Mouse (Mus musculus) embryonic fibroblast, embryonic 13.5 days (primary cell): Measurements from ENCODE around the gene Birc3. TPM values are rescaled to one million over a fixed set of nuclear protein-coding genes. Genes with fewer than 3 reads are reported as not detected.
"Not testable (repeated sequence)": the region's sequence is repeated elsewhere in the genome, so short reads cannot be mapped to it uniquely, and the experiment has no call there.

Experiments used
- H3K27ac ChIP-seq: 2 replicates; pipeline ENCODE4 v1.5.1; 2012; ENCODE audit warnings: low read length, control low read depth, inconsistent platforms; ENCODE audit not compliant: insufficient read depth
- H3K4me1 ChIP-seq: 2 replicates; pipeline ENCODE4 v1.6.1; 2011; ENCODE audit warnings: low read length; ENCODE audit not compliant: control insufficient read depth, insufficient read depth
- H3K4me3 ChIP-seq: 2 replicates; pipeline ENCODE4 v1.5.1; 2011; ENCODE audit warnings: mild to moderate bottlenecking, control low read depth, low read length; ENCODE audit not compliant: insufficient read depth
- CTCF ChIP-seq: IDR thresholded peaks from 2 replicates; pipeline ENCODE4 v1.5.1; 2011; ENCODE audit warnings: mild to moderate bottlenecking, control low read depth, low read length, moderate library complexity, borderline replicate concordance; ENCODE audit not compliant: insufficient read depth
- POLR2A ChIP-seq: IDR thresholded peaks from 2 replicates; pipeline ENCODE4 v1.6.1; 2011; ENCODE audit warnings: low read depth, mild to moderate bottlenecking, control low read depth, low read length, moderate library complexity
- polyA plus RNA-seq: library from polyadenylated mRNA; stranded (reverse); fragments of >200 nt; gene quantifications from 2 replicates; pipeline ENCODE4 v1.2.4, GENCODE M21; 2011; ENCODE audit warnings: low read depth; ENCODE audit not compliant: missing spikeins, insufficient read length

The Birc3 gene
- polyA plus RNA-seq = 29.3 and 33.7 TPM in 2 replicates

DNA sequence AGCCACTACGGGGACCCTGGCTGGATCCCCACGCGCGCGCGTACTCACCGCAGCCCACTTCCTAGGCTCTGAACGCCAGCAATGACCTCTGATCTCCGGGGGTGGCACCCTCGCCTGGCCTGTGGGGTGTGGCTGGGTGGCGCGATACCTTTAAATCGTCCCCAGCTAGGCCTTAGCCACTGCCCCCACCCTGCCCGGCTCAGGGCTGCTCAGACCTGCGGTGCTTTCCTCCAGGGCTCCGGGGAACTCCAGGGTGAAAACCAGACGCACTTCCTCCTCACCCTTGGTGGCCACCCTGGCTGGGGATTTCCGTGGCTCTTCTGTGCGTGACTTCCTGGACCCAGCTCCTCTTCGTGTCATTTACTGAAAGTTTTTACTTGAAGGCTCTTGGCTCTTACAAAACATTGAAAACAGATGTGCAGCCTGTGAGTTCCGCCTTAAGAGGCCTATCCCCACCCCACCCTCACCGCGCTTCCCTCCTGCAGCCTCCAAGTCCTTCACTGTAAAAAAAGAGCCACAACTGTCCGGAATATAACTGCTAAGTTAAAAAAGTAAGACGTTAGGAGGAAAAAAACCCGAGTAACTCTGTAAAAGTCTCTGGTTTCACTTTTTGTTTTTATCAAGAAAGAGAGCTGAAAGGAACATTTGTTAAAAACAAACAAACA lies at the start of gene Birc3:
Gene Birc3 (minus strand): TSS at position 412 of the 665 bp plus-strand sequence.
- TF ChIP-seq CTCF (no peak), POLR2A (peak; percentile 66)

DNA sequence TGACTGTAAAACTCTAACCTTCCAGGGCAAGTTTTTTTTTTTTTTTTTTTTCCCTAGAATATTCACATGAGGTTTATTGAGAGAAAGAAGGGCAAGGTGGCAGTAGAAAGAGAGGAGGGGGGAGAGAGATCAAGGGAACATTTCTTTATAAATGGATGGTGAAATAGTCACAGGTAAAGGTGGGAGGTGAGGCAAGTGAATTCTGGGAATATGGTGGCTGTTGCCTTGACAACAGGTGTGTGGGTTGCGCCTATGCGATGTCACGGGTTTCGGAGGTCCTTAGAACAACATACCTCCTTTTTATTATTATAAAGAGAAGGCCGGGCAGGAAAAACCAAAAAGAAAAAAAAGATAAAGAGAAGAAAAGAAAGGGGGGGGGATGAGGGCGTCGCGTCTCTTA lies 41.9 kb upstream of the Birc3 start:
- Histone ChIP-seq H3K27ac (peak overlapping the region; percentile 57), H3K4me3 (no peak overlapping the region), H3K4me1 (0 out of 2 replicates have a peak, but pooled peaks cover 2% of the 10 kb centered on the region)
- TF ChIP-seq CTCF (no peak), POLR2A (no peak)

More for the DNA sequence above, at the start of gene Birc3:
- peak within 1 kb of the TSS; percentile 46 for H3K4me3 ChIP-seq
- peak within 1 kb of the TSS; percentile 12 for H3K27ac ChIP-seq
- no peaks in the 10 kb centered on the region; the same call in 1 of the 2 replicates for H3K4me1 ChIP-seq

DNA sequence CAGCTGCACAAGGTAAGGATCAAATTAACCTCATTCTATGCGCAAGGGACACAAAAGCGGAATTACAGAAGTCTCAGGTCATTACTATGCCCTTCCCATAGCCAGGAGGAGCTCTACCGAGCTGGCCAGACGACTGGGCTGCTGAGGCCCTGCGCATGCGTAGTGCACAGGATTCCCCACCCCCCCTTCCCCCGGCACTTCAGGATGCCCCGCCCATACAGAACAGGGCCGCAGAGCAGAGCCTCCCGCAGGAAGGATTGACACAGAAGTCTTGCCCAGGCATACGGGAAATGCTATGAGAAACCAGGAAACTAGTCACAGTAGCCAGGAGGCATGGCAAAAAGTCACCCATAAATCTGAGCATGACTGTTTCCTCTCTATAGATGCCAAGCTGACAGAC lies 41.5 kb upstream of the Birc3 start:
- no peak overlapping the region for H3K4me3 ChIP-seq
- TF ChIP-seq POLR2A (peak; percentile 40; the same call in 1 of the 2 replicates), CTCF (no peak)
- H3K4me1 ChIP-seq = 0 out of 2 replicates have a peak, but pooled peaks cover 2% of the 10 kb centered on the region
- H3K27ac ChIP-seq = peak overlapping the region; percentile 57

DNA sequence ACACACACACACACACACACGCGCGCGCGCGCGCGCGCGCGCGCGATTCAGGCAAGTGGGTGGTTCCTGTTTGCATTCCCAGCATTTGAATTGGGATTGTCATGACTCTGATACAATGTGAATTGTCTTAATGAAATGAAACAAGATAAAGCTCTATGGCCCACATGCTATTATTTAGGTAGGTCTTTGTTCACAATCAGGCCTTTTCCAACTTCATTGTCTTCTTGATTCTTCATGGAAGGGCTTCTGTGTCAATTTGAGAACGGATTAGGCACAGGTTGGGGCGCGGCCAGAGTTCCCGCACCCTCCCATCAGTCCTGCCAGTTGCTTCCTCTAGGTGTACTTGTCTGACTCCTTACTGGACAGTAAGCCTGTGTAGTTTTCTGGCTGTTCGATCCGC lies 41.0 kb upstream of the Birc3 start:
- H3K27ac ChIP-seq = peak overlapping the region; percentile 39; the same call in 1 of the 2 replicates
- no peak for TF ChIP-seq POLR2A
- TF ChIP-seq CTCF = no peak
- H3K4me3 ChIP-seq = no peak overlapping the region
- H3K4me1 ChIP-seq = 0 out of 2 replicates have a peak, but pooled peaks cover 2% of the 10 kb centered on the region

DNA sequence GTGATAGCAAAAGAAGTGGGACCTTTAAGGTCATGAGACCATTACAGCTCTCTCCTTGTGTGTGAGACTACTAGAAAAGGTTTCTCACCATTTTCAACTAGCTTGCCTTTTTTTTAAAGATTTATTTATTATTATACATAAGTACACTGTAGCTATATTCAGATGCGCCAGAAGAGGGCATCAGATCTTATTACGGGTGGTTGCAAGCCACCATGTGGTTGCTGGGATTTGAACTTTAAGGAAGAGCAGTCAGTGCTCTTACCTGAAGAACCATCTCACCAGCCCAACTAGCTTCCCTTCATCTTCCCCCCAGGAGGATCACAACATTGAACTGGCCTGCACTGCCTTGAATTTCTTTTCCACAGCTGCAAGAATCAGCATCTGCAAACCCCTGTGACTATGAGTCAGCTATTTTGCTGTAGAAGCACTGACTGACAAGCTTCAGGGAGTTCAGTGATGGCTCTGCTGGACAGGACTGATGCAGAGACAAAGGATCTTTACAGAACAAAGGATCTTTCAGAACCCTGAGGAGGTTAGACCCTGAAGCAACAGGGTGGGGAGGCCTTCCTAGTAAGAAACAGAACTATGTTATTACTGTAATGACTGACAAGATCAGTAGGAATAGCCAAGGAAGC lies 34.5 kb upstream of the Birc3 start:
- no peak overlapping the region for H3K4me3 ChIP-seq
- TF ChIP-seq POLR2A (no peak), CTCF (no peak)

DNA sequence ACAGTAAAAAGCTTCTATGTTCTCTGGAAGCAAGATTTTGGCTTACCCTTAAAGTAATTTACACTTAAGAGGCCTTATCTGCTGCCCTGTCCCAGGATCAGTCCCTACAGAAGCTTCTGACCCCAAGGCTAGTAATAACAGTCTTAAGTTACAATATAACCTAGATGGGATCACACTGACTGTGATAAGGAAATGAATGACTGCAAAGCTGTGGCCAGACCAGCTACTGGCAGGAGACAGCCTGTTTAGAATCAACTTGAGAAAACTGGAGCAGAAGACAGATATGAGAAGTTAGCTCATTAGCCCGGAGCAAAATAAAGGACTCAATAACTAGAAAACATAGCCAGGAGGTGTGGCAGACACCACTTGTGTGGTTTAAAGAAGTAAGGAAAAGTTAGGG lies 33.6 kb upstream of the Birc3 start:
- H3K27ac ChIP-seq = no peak overlapping the region
- TF ChIP-seq POLR2A (no peak), CTCF (no peak)
- H3K4me1 ChIP-seq = no peaks in the 10 kb centered on the region
- H3K4me3 ChIP-seq = no peak overlapping the region

More for the DNA sequence above, 34.5 kb upstream of the Birc3 start:
- no peak overlapping the region for H3K27ac ChIP-seq
- H3K4me1 ChIP-seq = no peaks in the 10 kb centered on the region

DNA sequence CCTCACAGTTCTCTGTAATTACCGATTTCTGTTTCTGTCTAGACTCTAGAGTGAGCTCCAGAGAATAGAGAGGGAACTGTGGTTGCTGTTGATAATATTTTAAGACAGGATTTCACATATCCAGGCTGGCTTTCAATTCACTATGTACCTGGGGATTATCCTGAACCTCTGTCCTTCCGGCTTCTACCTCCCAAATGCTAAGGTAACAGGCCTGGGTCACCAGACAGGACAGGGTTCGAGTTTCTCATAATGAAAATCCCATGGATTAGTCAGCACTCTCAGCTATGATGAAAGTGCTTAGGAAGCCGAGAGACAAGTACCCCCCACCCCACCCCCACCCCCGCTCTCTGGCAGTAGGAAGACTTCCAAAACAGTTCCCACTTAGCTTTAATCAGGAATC lies 30.8 kb upstream of the Birc3 start:
- Histone ChIP-seq H3K27ac (no peak overlapping the region), H3K4me1 (no peaks in the 10 kb centered on the region), H3K4me3 (no peak overlapping the region)
- TF ChIP-seq POLR2A (no peak), CTCF (no peak)

DNA sequence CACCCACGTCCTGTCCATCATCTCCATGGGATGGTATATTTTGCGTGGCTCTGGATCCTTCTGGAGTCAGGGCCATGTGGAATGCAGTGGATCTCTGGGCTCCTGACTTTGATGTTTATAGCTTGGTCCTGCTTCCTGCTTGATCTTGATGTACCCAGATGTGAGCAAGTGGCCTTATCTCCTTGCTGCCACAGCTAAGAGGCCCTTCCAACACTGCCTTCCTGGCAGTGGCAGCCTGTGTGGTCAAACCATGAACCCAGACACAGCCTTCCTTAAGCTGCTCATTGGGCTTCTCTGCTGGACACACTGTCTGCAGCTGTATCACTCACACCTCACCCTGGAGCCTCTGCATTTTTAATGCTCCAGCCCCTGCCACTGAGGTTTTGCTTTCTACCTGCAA lies 30.3 kb upstream of the Birc3 start:
- no peak overlapping the region for H3K27ac ChIP-seq

DNA sequence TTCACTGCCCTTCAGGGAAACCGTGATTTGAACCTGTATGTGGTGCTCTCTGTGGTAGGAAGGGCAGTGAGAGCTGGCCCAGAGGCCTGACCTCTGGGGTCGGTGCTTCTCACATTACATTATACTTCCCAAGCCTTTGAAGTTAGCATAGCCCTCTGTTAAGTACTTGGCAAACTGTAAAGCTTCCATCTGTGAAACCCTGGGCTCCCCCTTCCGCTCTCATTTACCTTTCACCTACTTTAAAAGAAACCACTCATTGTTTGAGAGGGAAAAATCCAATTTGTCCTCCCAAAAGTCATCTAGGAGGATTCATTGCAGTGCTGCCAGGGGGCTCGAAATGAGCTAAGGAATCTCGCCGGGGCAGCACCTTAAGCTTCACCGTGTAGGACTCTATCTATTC lies 29.3 kb upstream of the Birc3 start:
- no peak for TF ChIP-seq POLR2A
- TF ChIP-seq CTCF = no peak
- Histone ChIP-seq H3K27ac (no peak overlapping the region), H3K4me1 (no peaks in the 10 kb centered on the region), H3K4me3 (no peak overlapping the region)

More for the DNA sequence above, 30.3 kb upstream of the Birc3 start:
- Histone ChIP-seq H3K4me1 (no peaks in the 10 kb centered on the region), H3K4me3 (no peak overlapping the region)
- TF ChIP-seq CTCF (no peak), POLR2A (no peak)

DNA sequence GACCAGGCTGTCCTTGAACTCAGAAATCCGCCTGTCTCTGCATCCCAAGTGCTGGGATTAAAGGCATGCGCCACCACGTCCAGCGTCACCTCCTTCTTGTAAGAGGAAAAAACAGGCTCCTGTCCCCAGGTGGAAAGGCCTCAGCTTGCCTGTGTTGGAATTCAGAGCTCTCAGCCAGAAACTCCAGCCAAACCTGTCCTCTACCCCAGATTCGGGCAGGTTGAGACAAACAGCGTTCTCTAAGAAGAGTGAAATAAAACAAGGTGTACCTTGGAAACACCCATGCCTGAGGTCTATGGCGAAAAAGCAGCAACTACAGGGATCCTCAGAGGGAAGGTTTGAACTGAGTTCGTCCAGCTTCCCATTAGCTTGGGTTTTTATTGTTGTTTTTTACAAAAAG lies 28.0 kb upstream of the Birc3 start:
- H3K4me3 ChIP-seq = no peak overlapping the region
- no peak for TF ChIP-seq POLR2A
- no peak overlapping the region for H3K27ac ChIP-seq
- H3K4me1 ChIP-seq = no peaks in the 10 kb centered on the region

DNA sequence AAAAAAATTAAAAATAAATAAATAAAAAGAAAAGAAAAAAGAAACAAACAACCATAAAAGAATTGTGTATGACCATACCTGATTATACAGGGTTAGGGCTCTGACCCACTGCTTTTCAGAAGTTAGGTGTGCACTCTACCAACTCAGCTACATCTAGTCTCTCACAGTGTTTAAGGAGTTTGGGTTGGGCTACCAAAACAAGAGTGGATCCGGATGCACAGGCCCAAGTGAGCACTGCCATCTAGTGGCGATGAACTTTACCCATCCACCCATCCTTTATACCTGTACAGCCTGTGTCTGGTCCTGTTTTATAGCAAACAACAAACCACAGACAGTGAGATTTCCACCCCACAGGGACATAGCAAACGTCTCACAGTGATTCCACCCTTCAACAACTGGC lies 24.5 kb upstream of the Birc3 start:
- Histone ChIP-seq H3K27ac (no peak overlapping the region), H3K4me3 (no peak overlapping the region), H3K4me1 (no peaks in the 10 kb centered on the region)
- TF ChIP-seq CTCF (peak; percentile 84), POLR2A (no peak)

DNA sequence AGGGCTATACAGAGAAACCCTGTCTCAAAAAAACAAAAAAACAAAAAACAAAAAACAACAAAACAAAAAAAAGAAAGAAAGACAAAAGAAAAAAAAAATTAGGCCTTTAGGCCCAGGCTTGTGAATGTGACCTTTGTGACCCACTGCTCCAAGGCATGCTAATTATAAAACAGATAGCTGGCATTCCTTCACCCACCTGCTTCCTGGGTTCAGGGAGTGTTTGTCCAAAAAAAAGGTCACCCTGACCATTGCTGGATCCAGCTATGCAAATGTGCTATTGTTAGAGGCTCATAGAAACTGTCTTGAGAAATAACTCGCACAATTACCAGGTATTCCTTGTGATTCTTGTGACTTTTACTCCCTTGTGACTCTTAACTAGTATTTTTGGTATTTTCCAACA lies 18.8 kb upstream of the Birc3 start:
- not testable (repeated sequence) for H3K4me1 ChIP-seq, H3K27ac ChIP-seq, H3K4me3 ChIP-seq
